Mouse (Mus musculus): ENCODE measurements around the gene Rgs12. TPM values are rescaled to one million over a fixed set of nuclear protein-coding genes. Genes with fewer than 3 reads are reported as not detected.
A peak's percentile ranks its signal among the peaks of the same experiment; 100 is the strongest.

The Rgs12 gene
- total RNA-seq, 2 experiments from 2014 or later, result 51.1 to 55.7 TPM

- no peak for DNase-seq (ENCODE audit: low spot score in 2 of 2)
- intact Hi-C loops (cut with DNase I), result no loop called here
Measured at GRCm38 (mm10) chr5:34930151-34930975, 18.9 kb upstream of the Rgs12 start.

- DNase-seq (ENCODE audit: low spot score in 2 of 2), result no peak
- intact Hi-C loops (cut with DNase I), result no loop called here
Measured at GRCm38 (mm10) chr5:34931091-34931490, 18.2 kb upstream of the Rgs12 start.

GRCm38 (mm10) chr5:34931516-34932457 is 17.5 kb upstream of the Rgs12 start:
- intact Hi-C loops (cut with DNase I), result no loop called here
- no peak for DNase-seq (ENCODE audit: low spot score in 2 of 2)

DNA sequence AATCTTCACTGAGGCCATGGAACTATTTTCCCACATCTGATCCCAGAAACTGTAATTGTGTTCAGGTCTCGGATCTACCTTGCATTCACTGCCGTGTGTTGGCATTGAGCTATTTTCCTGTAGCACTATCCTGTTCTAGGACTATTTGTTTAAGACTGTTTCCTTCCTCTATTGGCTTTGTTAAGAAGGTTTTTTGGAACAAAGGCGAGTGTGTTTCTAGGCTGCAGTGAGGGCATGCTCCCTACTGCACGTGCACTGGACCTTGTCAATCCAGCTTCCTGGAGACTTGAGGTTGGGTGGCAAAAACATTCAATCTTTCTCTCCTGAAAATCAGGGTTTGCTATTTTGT is 16.8 kb upstream of the Rgs12 start:
- intact Hi-C loops (cut with DNase I), result no loop called here
- DNase-seq (ENCODE audit: low spot score in 2 of 2), result no peak

GRCm38 (mm10) chr5:34933461-34933860 is 15.8 kb upstream of the Rgs12 start:
- DNase-seq (ENCODE audit: low spot score in 2 of 2), result no peak
- intact Hi-C loops (cut with DNase I), result no loop called here

GRCm38 (mm10) chr5:34941710-34942470 is 7.4 kb upstream of the Rgs12 start:
- intact Hi-C loops (cut with DNase I), result no loop called here
- no peak for DNase-seq (ENCODE audit: low spot score in 2 of 2)

GRCm38 (mm10) chr5:34943428-34943827 is 5.8 kb upstream of the Rgs12 start:
- DNase-seq (ENCODE audit: low spot score in 2 of 2), result no peak
- intact Hi-C loops (cut with DNase I), result no loop called here

- intact Hi-C loops (cut with DNase I), result no loop called here
- DNase-seq (ENCODE audit: low spot score in 2 of 2), result no peak
Measured at GRCm38 (mm10) chr5:34949769-34950211, 545 bp downstream of the Rgs12 start.

GRCm38 (mm10) chr5:34950486-34951160 is 1.4 kb downstream of the Rgs12 start:
- intact Hi-C loops (cut with DNase I), result no loop called here
- DNase-seq (ENCODE audit: low spot score in 2 of 2), result no peak

DNA sequence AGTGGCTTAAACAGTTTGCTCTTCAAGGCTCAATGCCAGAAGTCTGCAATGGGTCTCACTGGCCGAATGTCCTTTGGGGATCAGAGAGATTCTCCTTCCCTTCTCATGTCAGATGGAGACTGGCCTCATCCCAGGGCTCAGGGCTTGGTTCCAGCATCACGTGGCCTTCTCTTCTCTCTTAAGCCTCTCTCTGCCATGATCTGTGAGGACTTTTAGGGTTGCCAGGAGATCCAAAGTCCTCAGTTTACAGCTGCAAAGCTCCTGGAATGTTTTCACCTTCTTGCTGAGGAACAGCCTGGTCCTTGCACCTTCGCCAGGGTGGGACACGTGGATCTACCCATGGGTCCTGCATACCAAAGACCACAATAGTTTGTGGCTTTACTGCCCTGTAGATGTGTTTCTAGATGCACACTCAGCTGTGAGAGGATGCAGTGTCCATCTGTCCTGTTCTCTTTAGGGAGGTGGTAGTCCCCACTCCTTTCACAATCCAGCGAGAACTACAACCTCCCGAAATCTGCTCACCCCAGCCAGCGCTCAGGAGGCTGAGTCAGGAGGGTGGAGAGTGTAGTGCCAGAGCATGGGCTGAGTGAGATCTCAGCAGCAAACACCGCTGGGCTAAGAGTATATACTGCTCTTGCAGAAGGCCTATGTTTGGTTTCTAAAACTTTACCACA is 2.1 kb downstream of the Rgs12 start:
- intact Hi-C loops (cut with DNase I), result no loop called here

DNA sequence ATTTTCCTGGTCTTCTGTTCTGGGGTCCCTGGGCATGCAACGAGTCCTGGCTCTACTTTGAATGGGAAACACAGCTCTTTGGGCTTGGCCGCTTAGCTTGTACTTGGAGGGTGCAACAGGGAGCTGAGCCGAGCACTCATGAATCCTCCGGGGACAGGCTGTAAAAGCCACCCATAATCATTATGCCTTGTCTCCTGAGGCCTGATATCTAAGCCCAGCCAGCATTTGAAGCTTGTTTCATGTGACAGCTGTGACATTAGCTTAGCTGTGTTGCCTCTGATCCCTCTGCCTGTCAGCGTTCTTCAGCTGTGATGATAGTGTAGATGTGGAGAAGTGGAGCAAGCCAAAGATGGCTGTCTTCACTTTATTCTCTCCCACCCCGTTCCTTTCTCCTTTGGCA is 5.3 kb downstream of the Rgs12 start:
- intact Hi-C loops (cut with DNase I), result no loop called here
- no peak for DNase-seq (ENCODE audit: low spot score in 2 of 2)

More for the DNA sequence above, 2.1 kb downstream of the Rgs12 start:
- no peak for DNase-seq (ENCODE audit: low spot score in 2 of 2)

GRCm38 (mm10) chr5:34955630-34956029 is 6.4 kb downstream of the Rgs12 start:
- intact Hi-C loops (cut with DNase I), result no loop called here
- DNase-seq (ENCODE audit: low spot score in 2 of 2), result no peak

GRCm38 (mm10) chr5:34956151-34956550 is 6.9 kb downstream of the Rgs12 start:
- DNase-seq (ENCODE audit: low spot score in 2 of 2), result no peak

DNA sequence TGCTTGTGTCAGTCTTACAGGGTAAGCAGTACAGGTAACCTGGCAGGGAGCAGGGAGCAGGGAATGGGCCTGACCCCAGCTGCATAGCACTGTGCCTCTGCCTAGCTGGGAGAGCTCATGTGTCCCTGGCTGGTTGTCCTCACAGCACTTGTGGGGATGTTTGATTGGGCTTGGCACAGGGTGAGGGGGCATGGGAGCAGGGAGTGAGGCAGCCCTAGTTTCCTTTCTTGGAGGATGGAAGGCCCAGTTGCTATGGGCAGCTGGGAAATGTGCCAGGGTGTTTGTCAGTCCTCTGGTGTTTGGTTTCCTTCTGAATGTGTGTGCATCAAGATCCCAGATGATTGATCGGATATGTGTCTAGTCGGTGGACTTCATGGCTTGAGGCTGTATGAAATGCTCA is 7.8 kb downstream of the Rgs12 start:
- peak in 1 of 2 experiments; percentile 14 for DNase-seq (ENCODE audit: low spot score in 2 of 2)
- intact Hi-C loops (cut with DNase I), result no loop called here

More at GRCm38 (mm10) chr5:34956151-34956550, 6.9 kb downstream of the Rgs12 start:
- intact Hi-C loops (cut with DNase I), result no loop called here

- no peak for DNase-seq (ENCODE audit: low spot score in 2 of 2)
Measured at GRCm38 (mm10) chr5:34960021-34960420, 10.8 kb downstream of the Rgs12 start.

DNA sequence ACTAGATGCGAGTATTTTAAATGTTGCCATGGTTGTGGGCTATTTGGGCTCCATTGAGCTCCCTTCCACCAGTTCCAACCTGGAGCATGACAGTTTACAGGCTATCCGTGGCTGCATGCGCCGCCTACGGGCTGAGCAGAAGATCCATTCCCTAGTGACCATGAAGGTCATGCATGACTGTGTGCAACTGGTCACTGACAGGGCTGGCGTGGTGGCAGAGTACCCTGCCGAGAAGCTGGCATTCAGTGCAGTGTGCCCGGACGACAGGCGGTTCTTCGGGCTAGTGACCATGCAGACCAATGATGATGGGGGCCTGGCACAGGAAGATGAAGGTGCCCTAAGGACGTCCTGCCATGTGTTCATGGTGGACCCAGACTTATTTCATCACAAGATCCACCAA is 16.3 kb downstream of the Rgs12 start:
- intact Hi-C loops (cut with DNase I), result no loop called here
- no peak for DNase-seq (ENCODE audit: low spot score in 2 of 2)

More at GRCm38 (mm10) chr5:34960021-34960420, 10.8 kb downstream of the Rgs12 start:
- intact Hi-C loops (cut with DNase I), result no loop called here

DNA sequence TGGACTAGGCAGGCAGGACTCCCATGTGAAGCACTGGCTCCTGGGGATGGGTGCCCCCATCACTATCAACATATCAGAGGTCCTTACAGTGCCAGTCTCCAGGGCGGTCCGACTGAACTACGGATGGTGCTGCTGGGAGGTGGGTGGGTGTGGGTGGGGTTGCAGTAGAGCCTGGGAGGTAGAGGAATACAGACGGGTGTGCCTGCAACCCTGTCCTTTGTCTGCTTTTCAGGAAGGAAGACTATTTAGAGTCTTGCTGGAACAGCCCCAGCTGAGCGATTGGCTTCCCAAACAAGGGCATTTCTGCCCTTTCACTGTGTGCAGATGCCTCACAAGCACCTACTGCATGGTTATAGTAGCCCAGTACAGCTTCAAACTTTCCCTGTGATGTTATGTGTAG is 19.1 kb downstream of the Rgs12 start:
- no peak for DNase-seq (ENCODE audit: low spot score in 2 of 2)
- intact Hi-C loops (cut with DNase I), result no loop called here

DNA sequence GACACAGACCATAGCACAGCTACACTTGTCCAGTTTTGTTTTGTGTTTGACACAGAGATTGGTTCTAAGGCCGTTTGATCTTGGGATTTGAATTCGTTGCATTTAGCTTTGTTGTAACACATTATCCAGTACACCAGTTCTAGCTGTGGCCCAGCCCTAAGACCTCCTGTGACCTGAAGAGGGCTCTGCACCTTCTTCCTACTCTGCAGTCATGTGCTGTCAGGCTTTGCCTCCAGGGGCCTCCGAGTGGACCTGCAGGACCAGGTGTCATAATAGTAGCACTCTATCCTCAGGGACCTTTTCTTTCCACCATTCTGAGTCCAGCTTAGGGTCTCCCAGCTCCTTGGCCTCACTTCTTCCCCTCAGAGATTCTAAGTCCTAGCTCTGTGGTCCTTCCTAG is 23.2 kb downstream of the Rgs12 start:
- DNase-seq (ENCODE audit: low spot score in 2 of 2), result no peak
- intact Hi-C loops (cut with DNase I), result no loop called here

All from left cerebral cortex, postnatal 36 days (tissue).